Mouse (Mus musculus) limb, embryonic 11.5 days (tissue): ENCODE data around the gene Grm1. TPM values are rescaled to one million over a fixed set of nuclear protein-coding genes. Genes with fewer than 3 reads are reported as not detected.

Source experiments
- ATAC-seq: fragments of 200-750 bp; cut with Nextera tagmentation; 2 replicates; pipeline ENCODE4 v1.8.0; 2017; ENCODE audit warnings: low read depth; ENCODE audit not compliant: insufficient number of reproducible peaks, low FRiP score, low TSS enrichment
- DNase-seq: peaks from one replicate; pipeline ENCODE4 v3.0.0-alpha.2; 2015; ENCODE audit warnings: low spot score
- H3K27ac ChIP-seq: fragments of 300-500 bp; sonication (generic); replicated peaks from 2 replicates; pipeline ENCODE4 v1.5.1; 2014; ENCODE audit warnings: low read depth, mild to moderate bottlenecking, low read length
- H3K27me3 ChIP-seq: fragments of 300-500 bp; sonication (generic); 2 replicates; pipeline ENCODE4 v1.6.1; 2014; ENCODE audit warnings: mild to moderate bottlenecking, low read length, mixed read lengths; ENCODE audit not compliant: control insufficient read depth, insufficient read depth
- H3K36me3 ChIP-seq: fragments of 300-500 bp; sonication (generic); 2 replicates; pipeline ENCODE4 v1.6.1; 2014; ENCODE audit warnings: mild to moderate bottlenecking, low read length, moderate library complexity, mixed read lengths; ENCODE audit not compliant: control insufficient read depth, insufficient read depth
- H3K4me1 ChIP-seq: fragments of 300-500 bp; sonication (generic); 2 replicates; pipeline ENCODE4 v1.6.1; 2014; ENCODE audit warnings: low read length, mixed read lengths; ENCODE audit not compliant: control insufficient read depth, insufficient read depth
- H3K4me2 ChIP-seq: fragments of 300-500 bp; sonication (generic); 2 replicates; pipeline ENCODE4 v1.6.1; 2014; ENCODE audit warnings: low read depth, mild to moderate bottlenecking, moderate library complexity; ENCODE audit not compliant: severe bottlenecking
- H3K4me3 ChIP-seq: fragments of 300-500 bp; sonication (generic); 2 replicates; pipeline ENCODE4 v1.5.1; 2014; ENCODE audit warnings: low read depth, low read length
- H3K9ac ChIP-seq: fragments of 300-500 bp; sonication (generic); 2 replicates; pipeline ENCODE4 v1.6.1; 2014; ENCODE audit warnings: mild to moderate bottlenecking, low read length
- H3K9me3 ChIP-seq: fragments of 300-500 bp; sonication (generic); 2 replicates; pipeline ENCODE4 v1.6.1; 2016; ENCODE audit warnings: low read length; ENCODE audit not compliant: control insufficient read depth
- WGBS: fragments of 180-500 bp; shearing (Covaris S2); extraction: QIAGEN DNeasy Blood & Tissue Kit; methylation state at CpG from one replicate; pipeline ENCODE4 v1.1.7; 2014; 5-methylcytosine and 5-hydroxymethylcytosine counted together
- polyA plus RNA-seq: library from polyadenylated mRNA; unstranded; fragments of >200 nt; fragmentation: Nextera tagmentation; extraction: Ambion mirVana; gene quantifications from 2 replicates; pipeline ENCODE4 v1.2.1, GENCODE M21; 2014

Gene Grm1
- polyA plus RNA-seq, 1 experiment from 2014 or later, result 0.09 TPM

GRCm38 (mm10) chr10:10872142-10872541, 210.0 kb downstream of the Grm1 start:
- no peaks in the 10 kb centered on the region for H3K4me1 ChIP-seq
- H3K27me3 ChIP-seq, result no peaks in the 10 kb centered on the region
- WGBS, result 45% methylated on average over 3 of the region's 3 CpGs
- DNase-seq (no peak), ATAC-seq (no peak)
- H3K36me3 ChIP-seq, result no peaks in the 10 kb centered on the region
- no peaks in the 10 kb centered on the region for H3K9me3 ChIP-seq
- no peak overlapping the region for H3K4me3 ChIP-seq
- no peak overlapping the region for H3K27ac ChIP-seq
- no peak overlapping the region for H3K4me2 ChIP-seq
- no peak overlapping the region for H3K9ac ChIP-seq

- no peak for ATAC-seq
- Histone ChIP-seq H3K4me3 (no peak overlapping the region), H3K9ac (no peak overlapping the region), H3K9me3 (no peaks in the 10 kb centered on the region), H3K27ac (no peak overlapping the region), H3K36me3 (no peaks in the 10 kb centered on the region), H3K4me2 (no peak overlapping the region), H3K27me3 (no peaks in the 10 kb centered on the region), H3K4me1 (no peaks in the 10 kb centered on the region)
- WGBS, result 85% methylated on average over 2 of the region's 2 CpGs
- no peak for DNase-seq
Observed at GRCm38 (mm10) chr10:10870271-10870670, 211.9 kb downstream of the Grm1 start.

GRCm38 (mm10) chr10:10866278-10866677, 215.9 kb downstream of the Grm1 start:
- 90% methylated on average over 2 of the region's 2 CpGs for WGBS
- Histone ChIP-seq H3K27me3 (no peaks in the 10 kb centered on the region), H3K9ac (no peak overlapping the region), H3K4me2 (no peak overlapping the region), H3K4me3 (no peak overlapping the region), H3K9me3 (no peaks in the 10 kb centered on the region), H3K27ac (no peak overlapping the region), H3K4me1 (no peaks in the 10 kb centered on the region), H3K36me3 (no peaks in the 10 kb centered on the region)
- no peak for ATAC-seq
- no peak for DNase-seq

- H3K4me1 ChIP-seq, result no peaks in the 10 kb centered on the region
- H3K27me3 ChIP-seq, result no peaks in the 10 kb centered on the region
- H3K4me2 ChIP-seq, result no peak overlapping the region
- H3K36me3 ChIP-seq, result no peaks in the 10 kb centered on the region
- no peak overlapping the region for H3K27ac ChIP-seq
- DNase-seq, result no peak
- H3K4me3 ChIP-seq, result no peak overlapping the region
- H3K9me3 ChIP-seq, result no peaks in the 10 kb centered on the region
- ATAC-seq, result no peak
- 70% methylated on average over 5 of the region's 5 CpGs for WGBS
- H3K9ac ChIP-seq, result no peak overlapping the region
Observed at GRCm38 (mm10) chr10:10864759-10865158, 217.4 kb downstream of the Grm1 start.

- Histone ChIP-seq H3K9me3 (no peaks in the 10 kb centered on the region), H3K27me3 (no peaks in the 10 kb centered on the region), H3K4me3 (no peak overlapping the region), H3K4me1 (no peaks in the 10 kb centered on the region), H3K9ac (no peak overlapping the region), H3K27ac (no peak overlapping the region), H3K4me2 (no peak overlapping the region), H3K36me3 (no peaks in the 10 kb centered on the region)
- DNase-seq, result no peak
- ATAC-seq, result no peak
- 76% methylated on average over 7 of the region's 7 CpGs for WGBS
Observed at GRCm38 (mm10) chr10:10847376-10848286, 234.5 kb downstream of the Grm1 start.

GRCm38 (mm10) chr10:10845059-10845685, 237.0 kb downstream of the Grm1 start:
- 75% methylated on average over 5 of the region's 5 CpGs for whole genome bisulfite sequencing
- Histone ChIP-seq H3K4me3 (no peak overlapping the region), H3K27me3 (no peaks in the 10 kb centered on the region), H3K9me3 (no peaks in the 10 kb centered on the region), H3K4me1 (no peaks in the 10 kb centered on the region), H3K27ac (no peak overlapping the region), H3K36me3 (no peaks in the 10 kb centered on the region), H3K4me2 (no peak overlapping the region), H3K9ac (no peak overlapping the region)
- ATAC-seq, result no peak
- DNase-seq, result no peak

GRCm38 (mm10) chr10:10835406-10835805, 246.8 kb downstream of the Grm1 start:
- no peaks in the 10 kb centered on the region for H3K9me3 ChIP-seq
- DNase-seq (no peak), ATAC-seq (no peak)
- H3K4me1 ChIP-seq, result no peaks in the 10 kb centered on the region
- no peaks in the 10 kb centered on the region for H3K36me3 ChIP-seq
- no peak overlapping the region for H3K4me3 ChIP-seq
- no peak overlapping the region for H3K4me2 ChIP-seq
- H3K27me3 ChIP-seq, result no peaks in the 10 kb centered on the region
- H3K9ac ChIP-seq, result no peak overlapping the region
- no peak overlapping the region for H3K27ac ChIP-seq

- no peak for DNase-seq
- no peaks in the 10 kb centered on the region for H3K9me3 ChIP-seq
- H3K4me1 ChIP-seq, result no peaks in the 10 kb centered on the region
- H3K36me3 ChIP-seq, result no peaks in the 10 kb centered on the region
- H3K27me3 ChIP-seq, result no peaks in the 10 kb centered on the region
- no peak for ATAC-seq
- 81% methylated on average over 3 of the region's 3 CpGs for WGBS
- no peak overlapping the region for H3K4me3 ChIP-seq
- H3K4me2 ChIP-seq, result no peak overlapping the region
- no peak overlapping the region for H3K27ac ChIP-seq
- H3K9ac ChIP-seq, result no peak overlapping the region
Observed at GRCm38 (mm10) chr10:10834828-10835227, 247.3 kb downstream of the Grm1 start.
